Mouse (Mus musculus) erythroblast, embryonic 14.5 days (primary cell): Measurements from ENCODE around the gene Tyro3.

Experiments
- GATA1 ChIP-seq: IDR thresholded peaks from 2 replicates; pipeline ENCODE4 v1.6.1; 2012; ENCODE audit warnings: low read length, inconsistent platforms, mixed read lengths
- TAL1 ChIP-seq: IDR thresholded peaks from 3 replicates; pipeline ENCODE4 v1.6.1; 2012; ENCODE audit warnings: low read length, inconsistent platforms, mixed read lengths

- TF ChIP-seq TAL1: no peak
- TF ChIP-seq GATA1: no peak
These were observed 46.0 kb downstream of the Tyro3 start for GRCm38 (mm10) chr2:119843526-119843925.
